Mouse (Mus musculus) heart, postnatal 0 days (tissue): Measurements from ENCODE around the gene Mmp27.

Experiments
- CTCF ChIP-seq: IDR thresholded peaks from 2 replicates; pipeline ENCODE4 v1.5.1; 2016; ENCODE audit warnings: antibody characterized with exemption, control low read depth, low read depth
- EP300 ChIP-seq: IDR thresholded peaks from 2 replicates; pipeline ENCODE4 v1.6.1; 2016; ENCODE audit warnings: antibody characterized with exemption, low read depth

DNA sequence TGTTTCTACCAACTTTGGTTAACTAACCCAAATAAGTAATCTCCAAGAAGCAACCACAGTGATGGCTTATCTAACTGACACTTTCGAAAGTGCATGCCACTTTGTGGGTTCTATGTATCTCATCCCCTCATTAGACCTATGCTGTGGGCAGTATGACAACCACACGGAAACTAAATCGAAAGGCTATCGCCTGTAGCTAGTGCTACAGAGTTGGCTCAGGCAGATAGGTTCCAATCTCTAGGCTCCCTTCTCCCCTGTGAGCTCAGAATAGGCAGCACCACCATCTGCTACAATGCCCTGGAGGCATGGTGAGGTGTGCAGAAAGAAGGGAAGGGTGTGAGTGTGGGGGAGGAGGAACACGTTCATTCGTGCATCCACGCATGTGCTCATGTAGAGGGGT lies 992 bp downstream of the Mmp27 start:
- no peak for TF ChIP-seq EP300
- no peak for TF ChIP-seq CTCF
